Mouse (Mus musculus): ENCODE measurements around the gene Pitpnm2.
"Not testable (repeated sequence)": the region's sequence is repeated elsewhere in the genome, so short reads cannot be mapped to it uniquely, and the experiment has no call there.

Gene Pitpnm2

DNA sequence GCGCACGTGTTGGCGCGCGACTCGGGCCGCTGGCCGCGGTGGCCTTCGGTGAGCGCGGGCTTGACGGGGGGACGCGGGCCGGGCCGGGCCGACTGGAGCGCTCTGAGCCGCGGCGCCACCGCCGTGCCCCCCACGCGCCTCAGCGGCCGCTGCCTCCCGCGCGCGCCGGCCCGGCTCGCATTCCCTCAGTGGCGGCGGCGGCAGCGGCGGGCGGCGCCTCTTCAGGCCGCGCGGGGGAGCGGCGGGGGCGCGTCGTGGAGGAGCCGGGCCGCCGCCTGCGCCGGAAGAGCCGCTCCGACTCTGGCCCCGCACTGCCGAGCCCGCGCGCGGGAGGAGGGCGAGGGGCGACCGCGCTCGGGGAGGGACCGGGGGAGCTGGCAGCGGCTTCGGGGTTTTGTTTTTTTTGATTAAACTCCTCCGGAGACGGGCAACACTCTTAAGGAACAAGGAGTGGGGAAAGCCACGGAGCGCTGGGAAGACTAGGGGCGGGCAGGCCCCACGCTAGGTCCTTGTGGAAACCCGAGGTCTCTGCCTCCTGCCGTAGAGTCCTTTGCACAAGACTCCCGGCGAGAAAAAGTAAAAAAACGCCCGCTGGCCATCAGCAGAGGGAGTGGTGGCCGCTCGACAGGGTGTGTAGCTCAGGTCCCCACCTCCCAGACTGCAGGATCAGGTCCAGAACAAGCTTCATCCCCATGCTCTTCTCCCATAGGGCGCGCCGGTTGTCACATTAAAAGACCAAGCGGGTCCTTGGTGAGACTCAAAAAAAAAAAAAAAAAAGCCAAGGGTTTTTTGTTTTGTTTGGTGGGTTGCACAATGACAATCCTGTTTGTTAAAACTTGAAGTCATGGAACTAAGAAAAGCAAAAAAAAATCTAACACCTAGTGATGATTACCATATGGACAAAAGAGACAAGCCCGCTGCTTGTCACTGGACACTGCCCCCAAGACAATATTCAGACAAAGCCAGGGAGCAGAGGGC is at the start of gene Pitpnm2:
Gene Pitpnm2 (minus strand): TSS at position 147 of the 978 bp plus-strand sequence.
- DNase-seq: peak; percentile 39 to 55

DNA sequence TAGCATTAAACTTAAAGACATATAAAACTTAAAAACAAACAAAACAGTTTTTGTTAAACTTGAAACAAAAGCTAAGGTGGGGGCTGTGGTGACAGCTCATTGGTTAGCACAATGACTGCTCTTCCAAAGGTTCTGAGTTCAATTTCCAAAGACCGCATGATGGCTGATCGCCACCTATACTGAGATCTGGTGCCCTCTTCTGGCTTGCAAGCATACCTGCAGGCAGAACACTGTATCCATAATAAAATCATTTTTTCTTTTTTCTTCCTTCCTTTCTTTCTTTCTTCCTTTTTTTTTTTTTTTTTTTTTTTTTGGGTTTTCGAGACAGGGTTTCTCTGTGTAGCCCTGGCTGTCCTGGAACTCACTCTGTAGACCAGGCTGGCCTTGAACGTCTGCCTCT is 49.7 kb upstream of the Pitpnm2 start:
- DNase-seq: not testable (repeated sequence)

GRCm38 (mm10) chr5:124296475-124296874 is 46.9 kb upstream of the Pitpnm2 start:
- no peak for DNase-seq

DNA sequence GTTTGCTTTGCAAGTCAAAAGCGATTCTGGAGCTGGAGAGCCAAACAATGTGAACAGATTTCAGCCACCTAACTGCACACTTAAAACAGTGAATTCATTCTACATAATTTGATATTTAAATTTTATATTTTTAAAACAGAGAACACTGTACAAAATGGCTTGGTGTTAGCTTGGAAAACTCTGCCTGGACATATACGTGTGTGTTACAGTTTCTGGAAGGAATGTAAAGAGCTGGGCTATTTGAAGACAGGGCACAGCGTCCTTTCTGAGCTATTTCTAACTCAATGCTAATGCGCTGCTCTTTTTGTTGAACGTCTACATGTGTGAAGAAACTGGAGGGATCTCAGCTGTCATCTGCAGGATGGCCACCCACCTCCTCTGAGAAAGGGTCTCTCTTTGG is 44.4 kb upstream of the Pitpnm2 start:
- no peak for DNase-seq

DNA sequence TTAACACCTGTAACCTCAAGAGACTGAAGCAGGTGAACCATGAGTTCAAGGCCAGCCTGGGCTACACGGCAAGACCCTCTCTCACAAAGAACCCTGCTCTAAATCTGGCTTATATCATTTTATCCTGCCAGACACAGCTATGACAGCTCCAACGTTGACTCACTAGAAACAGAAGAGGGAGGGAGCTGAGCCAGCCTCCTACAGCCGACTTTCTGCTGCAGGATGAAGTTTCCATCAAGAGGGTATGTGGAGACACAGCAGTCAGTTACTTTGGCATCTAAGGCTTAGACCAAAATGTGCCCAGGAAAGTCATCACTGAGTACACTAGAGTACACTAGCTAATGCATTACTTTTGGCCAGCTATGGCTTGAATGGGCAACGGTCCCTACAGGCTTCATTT is 40.7 kb upstream of the Pitpnm2 start:
- DNase-seq: no peak

DNA sequence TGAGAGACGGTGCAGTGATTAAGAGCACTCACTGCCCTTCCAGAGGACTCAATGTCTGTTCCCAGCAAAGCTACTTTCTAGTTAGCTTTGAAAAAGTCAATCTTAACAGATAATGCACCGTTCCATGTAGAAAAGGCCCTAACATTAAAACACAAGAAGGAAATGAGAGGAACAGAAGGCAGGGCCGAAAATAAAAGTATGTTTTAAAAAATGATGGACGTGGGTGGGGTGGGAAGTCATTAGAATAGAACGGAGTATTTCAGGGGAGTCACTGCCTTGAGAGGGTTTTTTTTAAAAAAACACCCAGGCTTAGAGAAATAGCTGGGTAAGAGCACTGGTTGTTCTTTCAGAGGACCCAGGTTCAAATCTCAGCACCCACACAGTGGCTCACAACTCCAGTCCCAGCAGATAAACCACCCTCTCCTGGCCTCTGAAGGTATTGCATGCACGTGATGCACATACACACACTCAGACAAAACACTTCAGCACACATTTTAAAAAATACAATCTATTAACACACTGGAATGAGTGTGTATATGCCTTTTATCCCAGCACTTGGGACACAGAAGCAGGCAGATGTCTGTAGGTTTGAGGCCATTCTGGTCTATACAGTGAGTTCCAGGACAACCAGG is 38.2 kb upstream of the Pitpnm2 start:
- no peak for DNase-seq

DNA sequence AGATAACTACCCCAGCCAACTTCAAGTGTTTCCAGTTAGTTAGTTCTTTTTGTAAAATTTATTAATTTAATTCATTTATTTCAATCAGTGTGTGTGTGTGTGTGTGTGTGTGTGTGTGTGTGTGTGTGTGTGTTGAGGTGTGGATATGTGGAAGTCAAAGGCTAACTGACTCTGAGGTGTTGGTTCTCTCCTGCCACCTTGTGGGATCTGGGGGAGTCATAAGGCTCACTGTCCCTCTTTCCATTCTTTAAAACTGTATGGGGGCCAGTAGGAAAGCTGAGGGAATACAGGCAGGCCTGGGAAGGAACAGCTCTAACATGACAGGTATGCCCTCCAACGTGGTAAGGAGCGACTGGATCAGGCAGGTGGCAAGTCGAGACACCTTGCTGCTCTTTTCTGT is 34.8 kb upstream of the Pitpnm2 start:
- DNase-seq: peak; percentile 10 to 28

DNA sequence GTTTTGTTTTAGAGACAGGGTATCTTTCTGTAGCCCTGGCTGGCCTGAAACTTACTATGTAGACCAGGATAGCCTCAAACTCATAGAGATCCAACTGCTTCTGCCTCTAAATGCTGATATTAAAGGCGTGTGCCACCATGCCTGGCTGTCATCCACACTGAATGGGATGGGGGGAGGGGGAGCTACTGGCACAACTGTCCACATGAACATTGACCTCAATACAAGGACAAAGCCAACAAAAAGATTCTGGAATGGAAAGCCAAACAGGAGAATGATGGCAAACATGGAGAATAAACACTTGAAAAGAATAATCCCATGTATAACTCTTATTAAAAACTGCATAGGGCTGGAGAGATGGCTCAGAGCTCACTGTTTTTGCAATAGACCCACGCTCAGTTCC is 33.3 kb upstream of the Pitpnm2 start:
- DNase-seq: no peak

- DNase-seq: no peak
Measured at GRCm38 (mm10) chr5:124270226-124270625, 20.7 kb upstream of the Pitpnm2 start.

DNA sequence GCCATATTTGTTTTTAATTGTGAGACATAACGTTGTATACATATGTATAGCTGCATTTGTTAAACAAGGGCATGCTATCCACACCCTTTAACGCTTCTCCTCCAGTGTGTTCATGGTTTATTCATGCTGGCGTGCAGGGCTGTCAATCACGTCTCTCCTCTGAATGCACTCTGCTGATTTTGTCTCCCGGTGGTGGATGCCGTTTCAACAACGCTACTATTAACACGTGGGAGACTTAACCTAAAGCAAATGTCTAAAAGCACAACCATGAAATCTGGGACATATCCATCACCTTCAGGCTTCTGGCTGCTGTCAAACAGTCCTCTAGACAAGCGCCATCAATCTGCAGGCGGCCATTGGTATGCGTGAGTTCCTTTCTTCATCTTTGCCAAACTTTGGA is 20.1 kb upstream of the Pitpnm2 start:
- no peak for DNase-seq

DNA sequence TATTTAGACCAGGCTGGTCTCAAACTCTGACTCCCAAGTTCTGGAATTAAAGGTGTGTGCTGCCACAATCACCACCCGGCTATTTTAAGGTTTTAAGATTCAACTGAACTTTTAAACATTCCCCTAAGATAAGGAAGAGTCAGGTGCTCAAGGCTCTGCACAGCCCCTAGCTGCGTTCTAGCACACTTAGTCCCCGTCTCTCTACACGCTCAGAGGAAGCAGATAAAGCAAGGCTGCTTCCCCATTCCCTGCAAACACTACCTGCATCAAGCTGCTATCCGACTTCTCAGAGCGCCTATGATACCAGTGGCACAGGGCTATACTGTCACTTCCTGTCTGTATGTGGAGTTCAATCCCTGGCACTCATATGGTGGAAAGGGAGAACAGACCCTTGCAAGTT is 18.1 kb upstream of the Pitpnm2 start:
- DNase-seq: no peak

DNA sequence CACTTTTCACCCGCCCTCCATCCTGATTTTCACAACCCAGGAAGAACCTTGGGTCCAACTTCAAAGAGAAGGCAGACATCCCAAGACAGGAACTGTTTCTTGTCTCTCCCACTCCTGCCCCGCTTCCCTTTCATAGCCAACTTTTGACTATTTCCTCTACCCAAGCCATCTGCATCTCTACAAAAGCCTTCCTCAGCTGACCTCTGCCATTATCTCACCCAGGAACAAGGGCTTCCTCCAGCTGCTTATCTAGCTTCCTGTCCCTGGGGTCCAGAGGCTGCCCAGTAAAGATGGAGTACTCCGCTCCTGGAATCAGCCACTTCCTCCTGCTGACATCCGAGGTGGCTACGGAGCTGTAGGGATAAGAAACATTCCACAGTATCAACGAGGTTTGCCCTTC is 17.3 kb upstream of the Pitpnm2 start:
- DNase-seq: peak in 1 of 2 experiments; percentile 53

GRCm38 (mm10) chr5:124263246-124263645 is 13.7 kb upstream of the Pitpnm2 start:
- DNase-seq: no peak

DNA sequence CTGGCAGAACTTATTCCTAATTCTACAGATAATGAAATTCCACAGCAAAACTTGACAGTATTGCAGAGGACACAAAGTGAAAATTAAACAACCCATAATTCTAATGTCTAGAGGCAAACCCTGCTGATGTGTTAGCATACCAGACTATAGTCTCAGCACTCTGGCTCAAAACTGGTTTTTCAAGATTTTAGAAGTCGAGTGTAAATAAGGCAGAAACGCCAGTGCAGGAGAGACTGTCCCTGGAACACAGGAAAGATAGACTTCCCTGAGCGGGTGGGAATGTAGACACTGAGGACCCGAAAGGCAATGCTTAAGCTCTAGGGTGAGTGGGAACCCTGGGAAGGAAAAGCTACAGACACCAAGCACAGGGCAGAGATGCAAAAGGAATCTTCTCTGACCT is 12.5 kb upstream of the Pitpnm2 start:
- no peak for DNase-seq

DNA sequence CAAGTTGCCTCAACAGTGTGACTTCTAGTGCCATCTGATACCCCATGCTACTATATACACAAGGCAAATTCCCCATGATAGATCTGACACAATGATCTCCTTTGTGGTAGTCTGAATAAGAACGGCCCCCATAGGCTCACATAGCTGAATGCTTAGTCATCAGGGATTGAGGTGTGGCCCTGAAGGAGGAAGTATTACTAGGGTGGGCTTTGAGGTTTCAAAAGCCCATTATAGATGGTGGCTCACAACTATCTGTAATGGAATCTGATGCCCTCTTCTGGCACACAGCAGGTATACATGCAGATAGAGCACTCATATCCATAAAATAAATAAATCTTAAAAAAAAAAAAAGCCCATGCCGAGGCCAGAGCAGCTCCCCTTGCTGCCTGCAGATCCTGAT is 9.6 kb upstream of the Pitpnm2 start:
- no peak for DNase-seq

- DNase-seq: no peak
Measured at GRCm38 (mm10) chr5:124258026-124258425, 8.5 kb upstream of the Pitpnm2 start.

GRCm38 (mm10) chr5:124255141-124255540 is 5.6 kb upstream of the Pitpnm2 start:
- DNase-seq: no peak

DNA sequence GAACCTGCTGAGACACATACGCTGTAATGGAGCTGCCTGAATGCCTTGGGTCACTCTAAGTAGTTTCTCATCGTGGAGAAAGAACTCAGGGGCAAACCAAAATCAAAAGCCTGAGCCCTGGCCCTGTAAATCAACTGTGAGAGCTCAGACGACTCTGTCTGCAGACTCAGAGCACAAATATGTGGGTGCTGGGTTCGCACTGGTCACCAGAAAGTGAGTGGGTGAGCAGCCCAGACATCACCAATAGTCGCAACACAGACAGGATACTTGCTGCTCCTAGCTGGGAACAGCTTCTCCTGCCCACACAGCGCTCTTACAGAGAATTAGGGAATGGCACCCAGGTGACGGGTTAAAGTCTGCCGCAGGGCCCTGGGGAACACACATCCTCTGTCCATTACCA is 4.0 kb upstream of the Pitpnm2 start:
- DNase-seq: no peak

DNA sequence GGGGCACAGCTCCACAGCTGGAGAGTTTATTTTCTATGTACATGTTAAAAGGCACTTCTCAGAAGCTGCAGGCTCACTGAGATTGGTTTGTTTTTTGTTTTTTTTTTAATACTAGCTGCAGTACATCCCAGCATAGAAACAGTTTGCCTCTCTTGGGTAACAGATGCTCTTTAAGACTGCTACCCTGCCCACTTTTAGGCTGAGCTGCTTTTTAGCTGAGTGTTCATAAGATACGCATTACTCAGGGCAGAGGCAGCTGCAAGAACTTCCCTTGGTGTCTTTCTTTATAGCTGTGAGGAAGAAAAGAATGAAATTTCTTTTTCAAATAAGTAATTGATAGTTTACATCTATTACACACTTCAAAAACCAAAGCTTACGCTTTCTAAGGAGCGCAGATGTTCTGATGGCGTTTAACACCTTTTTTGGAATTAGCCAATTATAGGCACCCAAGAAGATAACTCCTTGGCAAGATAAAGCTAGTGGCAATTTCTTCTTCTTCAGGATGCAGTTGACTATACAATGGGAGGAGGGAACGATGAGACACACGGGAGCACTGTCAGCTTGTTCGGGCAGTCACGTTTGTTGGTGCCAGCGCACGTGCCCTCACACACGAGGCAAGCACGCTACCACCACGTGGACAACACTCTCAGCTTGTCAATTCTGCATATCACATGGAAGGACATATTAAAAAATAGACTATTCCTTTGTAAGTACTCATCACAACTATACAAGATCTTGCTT is 3.2 kb upstream of the Pitpnm2 start:
- DNase-seq: no peak

GRCm38 (mm10) chr5:124251070-124251469 is 1.5 kb upstream of the Pitpnm2 start:
- DNase-seq: no peak

DNA sequence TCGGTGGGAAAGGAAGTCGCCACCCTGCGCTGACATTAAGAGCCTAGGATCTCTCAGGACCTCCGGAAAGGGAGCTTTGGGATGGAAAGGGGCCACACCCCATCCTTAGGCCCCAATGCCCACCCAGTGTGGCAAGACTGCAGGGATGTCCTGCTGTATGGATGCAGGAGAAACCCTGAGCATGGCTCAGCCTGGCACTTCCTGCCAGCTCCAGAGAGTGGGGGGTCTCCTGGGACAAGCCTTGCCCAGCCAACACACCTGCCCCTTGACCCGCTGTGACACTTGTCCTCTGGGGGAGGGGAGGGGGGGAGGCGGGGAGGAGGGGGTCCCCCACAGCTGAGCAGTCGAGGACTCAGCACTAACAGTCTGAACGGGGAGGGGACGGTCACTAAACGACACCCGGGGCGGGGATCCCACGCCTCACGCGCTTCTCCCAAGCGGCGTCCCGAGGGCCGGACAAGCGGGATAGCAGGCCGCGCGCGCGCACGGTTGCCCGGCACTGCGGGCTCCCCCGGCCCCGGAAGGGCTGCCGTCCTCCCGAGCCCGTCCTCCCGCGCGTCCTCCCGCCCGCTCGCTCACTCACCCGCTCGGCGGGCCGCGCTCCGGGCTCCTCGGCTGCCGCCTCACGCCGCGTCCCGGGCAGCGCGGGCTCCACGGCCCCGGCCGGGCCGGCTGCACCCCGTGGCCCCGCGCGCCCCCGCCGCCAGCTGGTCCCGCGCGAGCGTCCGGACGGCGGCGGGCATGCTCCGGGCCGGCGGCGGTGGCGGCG is 531 bp downstream of the Pitpnm2 start:
- DNase-seq: peak; percentile 57 to 63

- peak; percentile 43 to 58 for DNase-seq
Measured at GRCm38 (mm10) chr5:124247986-124248626, 1.5 kb downstream of the Pitpnm2 start.

Data from lung, adult 18-20 months (tissue).